Mouse (Mus musculus): ENCODE data around the gene Slc22a14.

Slc22a14 gene

DNA sequence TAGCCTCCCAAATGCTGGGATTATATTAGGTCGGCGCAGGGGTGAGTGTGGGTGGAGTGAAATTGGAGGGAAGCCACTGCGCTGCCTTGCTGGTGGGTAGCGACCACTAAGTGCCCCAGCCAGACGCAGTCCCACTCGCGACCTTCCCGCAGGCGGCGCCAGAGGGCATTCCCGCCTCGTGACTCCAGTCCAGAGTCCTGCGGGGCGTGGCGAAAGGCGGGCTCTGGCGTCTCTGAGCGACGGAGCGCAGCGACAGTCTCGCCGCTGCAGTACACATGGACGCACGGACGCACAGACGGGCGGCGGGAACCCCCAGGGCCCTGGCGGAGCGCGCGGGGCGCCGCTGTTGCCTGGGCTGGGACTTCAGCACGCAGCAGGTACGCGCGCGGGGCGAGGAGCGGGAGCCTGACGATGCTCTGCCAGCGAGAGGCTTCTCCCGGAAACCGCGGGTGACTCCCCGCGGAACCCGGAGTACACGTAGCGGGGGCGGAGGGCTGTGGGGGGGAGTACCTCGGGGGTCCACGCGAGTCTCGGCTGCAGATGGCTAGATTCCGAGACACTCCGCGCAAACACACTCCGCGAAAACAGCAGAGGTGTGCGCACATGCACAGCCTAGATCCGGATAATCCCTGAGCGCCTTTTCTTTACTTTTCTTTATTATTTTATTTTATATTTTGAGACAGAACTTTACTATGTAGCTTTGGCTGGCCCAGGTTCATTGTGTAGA lies 7.9 kb downstream of the Slc22a14 start, which contains the start of gene Xylb:
Gene Xylb, plus strand, starts transcription at position 51 of the 727 bp plus-strand sequence.
- DNase-seq (ENCODE audit: extremely low spot score), result peak; percentile 89

DNA sequence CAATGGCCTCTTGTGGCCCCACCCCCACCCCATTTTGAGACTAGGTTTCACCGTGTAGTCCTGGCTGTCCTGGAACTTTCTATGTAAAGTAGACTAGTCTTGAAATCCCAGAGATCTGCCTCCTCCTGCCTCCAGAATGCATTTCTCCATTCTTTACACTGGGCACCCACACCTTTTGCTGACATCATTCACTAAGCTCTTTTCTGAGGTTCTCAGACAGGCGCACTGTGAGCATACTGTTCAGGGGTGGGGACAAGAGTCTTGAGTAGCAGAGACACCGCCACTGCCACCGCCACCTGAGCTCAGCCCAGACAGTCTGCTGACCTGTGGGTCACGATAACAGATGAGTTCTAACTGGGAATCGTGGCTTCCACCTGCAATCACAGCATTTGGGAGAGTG lies 9.4 kb downstream of the Slc22a14 start:
- no peak for DNase-seq (ENCODE audit: extremely low spot score)

DNA sequence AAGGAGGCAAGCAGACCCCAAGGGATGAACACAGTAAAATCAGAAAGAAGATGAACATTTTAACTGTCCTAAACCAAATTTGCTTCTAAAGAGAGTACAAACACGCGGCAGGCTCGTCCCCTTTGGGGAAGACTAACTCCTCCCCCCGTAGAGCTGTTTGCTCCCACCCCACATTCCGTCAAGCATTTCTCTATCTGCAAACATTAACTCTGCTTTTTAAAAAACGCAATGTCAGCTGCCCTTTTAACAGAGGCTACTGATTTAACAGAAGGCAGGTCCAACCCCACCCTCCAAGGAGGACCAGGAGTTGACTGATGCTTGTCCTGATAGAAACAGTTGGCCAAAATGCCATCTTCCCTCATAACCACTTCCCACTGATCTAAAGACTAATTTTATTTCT lies 11.4 kb downstream of the Slc22a14 start:
- no peak for DNase-seq (ENCODE audit: extremely low spot score)

DNA sequence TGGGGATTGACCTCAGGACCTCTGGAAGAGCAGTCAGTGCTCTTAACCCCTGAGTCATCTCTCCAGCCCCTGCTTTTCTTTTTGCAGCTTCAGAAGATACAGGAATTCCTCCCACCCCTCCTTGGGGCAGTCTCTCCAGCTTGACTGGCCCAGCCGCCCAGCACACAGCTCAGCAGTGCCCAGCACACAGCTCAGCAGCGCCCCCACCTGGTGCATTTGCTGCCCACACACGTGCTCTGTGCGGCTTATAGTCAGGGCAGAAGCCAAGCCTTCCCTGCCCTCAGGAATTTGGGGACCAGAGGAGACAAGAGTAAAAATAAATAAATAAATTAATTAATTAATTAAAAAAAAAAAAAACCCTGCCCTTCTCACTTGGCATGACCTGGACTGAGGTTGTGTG lies 13.3 kb downstream of the Slc22a14 start:
- peak; percentile 77 for DNase-seq (ENCODE audit: extremely low spot score)

DNA sequence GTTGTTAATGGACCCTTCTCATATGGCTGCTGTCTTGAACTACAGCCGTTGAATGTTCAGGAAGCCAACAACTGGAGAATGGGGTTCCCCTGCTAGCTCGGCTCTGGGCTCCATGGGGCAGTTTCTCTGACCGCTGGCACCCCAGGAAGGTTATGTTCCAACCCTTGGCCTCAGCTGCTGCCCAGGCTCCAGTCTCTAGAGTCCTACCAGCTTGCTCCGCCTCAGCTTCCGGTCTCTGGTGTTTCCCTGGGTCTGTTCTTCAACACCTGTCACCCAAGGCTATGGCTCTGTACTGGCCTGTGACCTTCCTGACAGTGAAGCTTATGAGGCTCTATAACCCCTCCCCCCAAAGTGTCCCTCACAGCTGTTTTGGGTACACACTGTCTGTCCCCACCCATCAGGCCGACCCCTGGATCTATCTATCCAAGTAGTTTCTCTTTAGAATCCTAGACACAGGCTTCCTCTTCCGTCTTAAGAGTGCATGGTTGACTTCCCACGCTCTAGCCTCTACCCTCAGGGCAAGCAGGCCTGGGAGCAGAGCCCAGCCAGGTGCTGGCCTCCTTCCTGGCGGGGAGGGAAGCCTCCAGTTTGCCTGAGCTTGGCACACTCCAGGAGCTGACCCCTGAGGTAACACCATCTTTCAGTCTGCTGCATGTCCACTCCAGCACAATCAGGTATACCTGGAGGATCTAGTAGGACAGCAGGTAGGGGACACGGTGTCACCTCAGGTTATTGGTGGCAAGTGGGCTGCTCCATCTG lies 14.2 kb downstream of the Slc22a14 start:
- no peak for DNase-seq (ENCODE audit: extremely low spot score)

DNA sequence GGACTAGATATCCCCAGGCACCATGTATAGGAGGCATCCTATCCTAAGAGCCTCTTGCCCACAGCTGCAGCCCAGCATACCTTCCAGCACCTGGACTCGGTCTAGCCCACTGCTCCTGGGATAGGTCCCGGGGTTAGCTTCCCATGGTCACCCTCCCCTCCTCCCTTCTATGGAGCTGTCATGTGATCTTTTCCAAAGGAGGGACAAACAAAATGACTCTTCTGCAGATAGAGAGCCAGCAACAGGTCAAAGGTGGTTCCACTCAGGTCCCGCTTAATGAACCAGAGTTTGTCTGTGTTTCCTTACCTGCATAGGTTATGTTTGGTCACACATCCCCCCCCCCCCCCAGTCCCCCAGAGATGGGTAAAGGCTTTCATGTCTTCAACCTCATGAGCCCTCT lies 14.8 kb downstream of the Slc22a14 start:
- no peak for DNase-seq (ENCODE audit: extremely low spot score)

DNA sequence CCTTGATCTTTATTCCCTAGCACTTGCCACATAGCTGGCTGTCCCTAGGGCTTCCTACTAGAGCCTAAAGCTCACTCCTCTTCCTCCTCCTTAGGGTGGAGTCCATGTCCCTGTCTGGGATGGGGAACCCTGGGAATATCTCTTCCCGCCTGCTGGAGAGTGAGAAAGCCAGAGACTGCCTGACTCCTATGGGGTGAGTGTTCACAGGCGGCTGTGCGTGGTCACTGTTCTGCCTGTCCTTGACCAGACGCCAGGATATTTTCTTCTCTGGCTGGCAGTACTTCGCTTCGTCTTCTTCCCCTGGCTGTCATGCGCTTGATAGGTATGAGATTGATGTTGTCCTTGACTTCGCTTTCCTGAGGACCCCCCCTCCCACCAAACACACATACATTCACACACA lies 19.0 kb downstream of the Slc22a14 start:
- no peak for DNase-seq (ENCODE audit: extremely low spot score)

DNA sequence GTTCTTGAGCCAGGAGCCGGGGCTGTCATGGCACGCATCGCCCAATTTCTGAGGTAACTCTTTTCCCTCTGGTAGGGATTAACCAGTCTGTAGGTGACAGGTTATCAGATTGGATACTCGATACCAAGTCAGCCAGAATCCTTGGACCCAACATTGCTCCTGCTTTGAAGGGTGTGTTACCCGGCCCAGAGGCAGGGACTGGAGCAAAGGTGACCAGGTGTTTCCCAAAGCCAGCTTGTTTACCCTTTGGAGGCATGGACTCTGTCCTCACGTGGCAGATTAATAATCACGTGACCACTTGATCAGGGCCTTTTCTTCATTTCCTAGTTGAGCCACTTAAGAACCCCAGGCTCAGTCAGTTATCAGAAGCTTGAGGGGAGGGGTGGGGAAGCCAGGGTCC lies 22.6 kb downstream of the Slc22a14 start:
- no peak for DNase-seq (ENCODE audit: extremely low spot score)

DNA sequence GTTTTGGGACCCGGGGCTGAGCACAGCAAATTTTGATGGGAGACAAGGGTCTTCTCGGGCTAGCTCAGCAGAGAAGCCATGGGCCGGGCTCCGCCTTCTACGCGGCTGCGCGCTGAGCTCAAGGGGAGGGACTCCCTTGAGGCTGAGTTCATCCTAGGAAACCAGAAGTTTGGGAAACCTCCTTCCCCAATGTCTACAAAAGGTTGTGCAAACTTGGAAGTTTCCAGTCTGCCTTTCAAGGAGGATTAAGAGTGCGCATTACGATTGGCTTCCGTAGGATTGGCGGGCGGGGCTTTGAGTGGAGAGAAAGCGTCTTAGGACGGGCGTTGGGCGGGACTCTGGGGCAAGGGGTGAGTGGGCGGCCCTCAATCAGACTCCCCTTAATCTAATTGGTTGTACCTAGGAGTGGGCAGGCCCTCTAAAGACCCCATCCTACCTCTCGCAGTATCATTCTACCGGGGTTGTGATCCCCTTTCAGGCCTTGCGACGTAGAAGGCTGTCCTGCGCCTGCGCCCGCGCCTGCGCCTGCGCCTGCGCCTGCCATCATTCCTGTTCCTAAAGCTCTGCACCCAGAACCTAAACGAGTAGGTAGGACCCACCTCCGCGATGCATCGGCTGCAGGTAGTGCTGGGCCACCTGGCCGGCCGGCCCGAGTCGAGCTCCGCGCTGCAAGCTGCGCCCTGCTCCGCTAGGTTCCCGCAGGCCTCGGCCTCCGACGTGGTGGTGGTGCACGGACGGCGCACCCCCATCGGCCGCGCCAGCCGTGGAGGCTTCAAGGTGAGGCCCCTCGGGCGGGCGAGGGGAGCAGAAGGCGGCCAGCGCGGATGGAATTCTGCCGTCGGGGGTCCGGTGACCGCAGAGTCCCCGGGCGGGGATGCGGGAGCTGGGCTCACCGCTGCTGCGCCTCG lies 24.2 kb downstream of the Slc22a14 start, which contains the start of gene Myd88:
Gene Myd88, minus strand, starts transcription at position 503 of the 908 bp plus-strand sequence.
- DNase-seq (ENCODE audit: extremely low spot score), result peak; percentile 93

DNA sequence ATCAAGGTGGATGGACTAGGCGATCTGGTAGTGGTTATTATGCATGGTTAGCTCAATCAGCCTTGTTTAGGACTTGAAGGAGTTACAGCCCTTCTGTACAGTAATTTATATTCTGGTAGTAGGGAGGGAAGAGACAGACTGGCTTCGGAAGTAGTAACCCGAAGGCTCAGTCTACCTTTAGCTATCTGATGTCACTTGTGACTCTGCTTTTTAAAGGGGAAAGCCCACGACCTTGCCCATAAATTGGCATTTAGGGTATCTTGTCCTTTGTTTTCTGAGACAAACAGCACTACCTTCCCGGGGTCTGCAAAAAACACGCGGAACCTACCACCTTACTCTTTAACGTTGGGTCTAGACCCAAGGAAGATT lies 25.2 kb downstream of the Slc22a14 start:
- DNase-seq (ENCODE audit: extremely low spot score), result no peak

DNA sequence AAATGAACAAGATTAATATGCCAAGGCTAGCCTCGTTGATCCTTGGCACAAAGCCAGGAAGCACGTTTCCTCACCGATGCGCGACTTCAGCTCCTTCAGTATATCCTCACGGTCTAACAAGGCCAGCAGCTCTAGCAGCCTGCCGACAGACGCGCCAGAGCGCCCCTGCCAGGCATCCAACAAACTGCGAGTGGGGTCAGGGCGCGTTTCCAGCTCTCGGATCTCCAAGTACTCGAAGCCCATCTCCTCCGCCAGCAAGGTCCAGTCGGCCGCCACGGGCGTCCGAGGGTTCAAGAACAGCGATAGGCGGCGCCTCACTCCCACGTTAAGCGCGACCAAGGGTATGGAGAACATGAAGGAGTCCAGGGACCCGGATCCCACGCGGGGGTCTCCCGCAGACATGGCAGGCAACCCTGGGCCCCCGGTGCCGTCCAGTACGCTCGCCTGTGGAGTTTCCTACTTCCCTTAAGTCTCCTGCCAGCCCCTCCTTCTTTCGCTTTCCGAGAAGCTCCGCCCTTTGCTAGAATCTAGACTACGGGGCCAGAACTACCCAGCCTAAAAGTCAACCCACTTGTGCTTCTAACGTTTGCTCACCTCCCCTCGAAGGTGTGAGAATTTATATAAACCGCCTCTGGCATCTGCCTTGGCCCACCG lies 25.7 kb downstream of the Slc22a14 start, which contains the start of gene Acaa1a:
Gene Acaa1a, plus strand, starts transcription at position 119 of the 654 bp plus-strand sequence.
- peak; percentile 57 for DNase-seq (ENCODE audit: extremely low spot score)

DNA sequence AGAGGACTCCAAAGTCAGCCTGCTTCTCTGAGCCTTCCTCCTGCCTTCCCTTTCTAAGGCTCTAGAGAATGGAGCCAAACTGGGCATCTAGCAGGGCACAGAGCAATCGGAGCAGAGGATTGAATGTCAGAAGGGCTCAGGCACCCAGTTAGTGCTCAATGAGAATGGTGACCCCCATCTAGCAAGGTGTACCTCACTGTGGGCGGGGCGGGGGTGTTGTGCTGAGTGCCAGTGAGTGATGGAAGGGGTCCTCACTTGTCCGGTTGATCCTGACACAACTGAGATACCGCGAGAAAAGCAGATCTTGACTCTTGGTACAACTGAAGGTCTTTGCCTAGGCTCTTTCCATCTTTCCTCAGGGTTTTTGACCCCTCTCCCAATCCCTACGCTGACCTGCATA lies 26.2 kb downstream of the Slc22a14 start:
- no peak for DNase-seq (ENCODE audit: extremely low spot score)

DNA sequence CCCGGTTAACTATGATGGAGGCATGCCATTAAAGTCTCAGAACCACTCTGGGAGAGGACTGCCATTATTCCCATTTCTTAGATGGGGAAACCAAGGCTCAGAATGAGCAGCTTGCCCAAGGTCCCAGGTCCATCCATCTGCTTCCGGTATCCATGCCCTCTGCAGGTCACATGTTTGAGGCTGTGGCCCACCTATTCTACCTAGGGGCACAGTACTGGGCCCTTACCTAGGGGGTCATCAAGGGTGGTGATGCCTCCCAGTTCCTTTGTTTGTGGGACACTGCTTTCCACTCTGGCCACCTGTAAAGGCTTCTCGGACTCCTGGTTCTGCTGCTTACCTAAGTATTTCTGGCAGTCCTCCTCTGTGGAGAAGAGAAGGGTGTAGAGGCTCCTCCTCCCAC lies 27.0 kb downstream of the Slc22a14 start:
- DNase-seq (ENCODE audit: extremely low spot score), result no peak

DNA sequence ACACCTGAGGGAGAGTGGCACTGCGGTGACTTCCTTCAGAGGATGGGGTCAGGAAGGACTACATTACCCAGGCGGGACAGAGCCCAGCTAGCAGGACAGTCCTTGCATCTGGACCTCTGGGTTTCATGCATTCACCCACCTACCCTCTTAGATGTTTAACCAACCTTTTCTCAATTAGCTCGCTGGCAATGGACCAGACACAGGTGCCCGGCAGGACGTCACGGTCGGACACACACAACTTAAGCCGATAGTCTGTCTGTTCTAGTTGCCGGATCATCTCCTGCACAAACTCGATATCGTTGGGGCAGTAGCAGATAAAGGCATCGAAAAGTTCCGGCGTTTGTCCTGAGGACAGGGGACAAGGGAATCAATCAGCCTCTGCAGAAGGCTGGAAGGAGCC lies 27.5 kb downstream of the Slc22a14 start:
- no peak for DNase-seq (ENCODE audit: extremely low spot score)

DNA sequence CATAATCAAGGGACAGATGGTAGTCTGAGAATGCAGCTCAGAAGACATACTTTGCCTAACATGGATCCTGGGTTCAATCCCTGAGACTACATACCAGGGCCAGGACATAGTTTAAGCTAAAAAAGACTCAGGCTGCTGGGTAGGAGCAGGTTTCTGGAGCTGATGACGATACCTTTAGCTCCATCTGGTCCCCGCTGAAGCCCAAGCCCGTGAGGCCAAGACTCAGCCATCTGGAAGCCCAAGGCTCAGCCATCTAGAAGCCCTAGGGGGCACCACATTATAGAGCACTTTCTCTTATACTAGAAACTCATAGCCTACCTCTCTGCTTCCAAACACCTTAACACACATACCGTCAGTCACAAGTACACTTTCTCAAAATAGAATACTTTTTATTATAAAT lies 29.8 kb downstream of the Slc22a14 start:
- no peak for DNase-seq (ENCODE audit: extremely low spot score)

DNA sequence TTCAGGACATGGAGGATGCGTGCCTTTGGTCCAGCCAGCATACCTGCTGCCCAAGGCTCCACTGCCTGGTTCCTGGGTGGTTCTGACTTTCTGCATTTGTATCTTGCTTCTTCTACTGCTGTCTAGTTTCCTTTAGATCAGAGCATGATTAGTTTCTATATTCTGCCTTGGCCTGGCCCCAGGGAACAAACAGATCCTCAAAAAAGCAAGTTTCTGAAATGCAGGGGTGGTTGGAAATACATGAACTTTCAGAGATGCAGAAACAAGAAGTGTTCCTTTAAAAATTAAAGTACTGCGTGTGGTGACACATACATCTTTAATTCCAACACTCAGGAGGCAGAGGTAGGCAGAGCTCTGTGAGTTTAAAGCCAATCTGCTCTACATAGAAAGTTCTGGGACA lies 30.5 kb downstream of the Slc22a14 start:
- DNase-seq (ENCODE audit: extremely low spot score), result no peak

DNA sequence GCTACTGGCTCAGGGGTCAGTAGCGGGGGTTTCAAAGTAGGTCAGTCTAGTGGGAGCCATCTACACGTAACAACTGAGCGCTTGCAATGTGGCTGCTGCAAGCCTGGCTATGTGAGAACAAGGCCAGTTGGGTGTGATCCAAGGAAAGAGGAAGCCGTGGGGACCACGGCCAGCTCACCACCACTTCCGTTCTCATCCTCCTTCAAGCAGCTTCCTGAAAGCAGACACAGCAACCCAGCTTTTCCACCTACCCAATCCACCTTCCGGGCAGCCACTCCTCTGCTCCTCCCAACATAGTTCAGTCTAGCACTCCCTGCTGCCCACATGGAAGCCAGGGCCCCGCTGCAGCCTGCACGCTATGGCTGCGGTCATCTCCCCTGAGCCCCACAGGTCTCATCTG lies 31.0 kb downstream of the Slc22a14 start:
- no peak for DNase-seq (ENCODE audit: extremely low spot score)

DNA sequence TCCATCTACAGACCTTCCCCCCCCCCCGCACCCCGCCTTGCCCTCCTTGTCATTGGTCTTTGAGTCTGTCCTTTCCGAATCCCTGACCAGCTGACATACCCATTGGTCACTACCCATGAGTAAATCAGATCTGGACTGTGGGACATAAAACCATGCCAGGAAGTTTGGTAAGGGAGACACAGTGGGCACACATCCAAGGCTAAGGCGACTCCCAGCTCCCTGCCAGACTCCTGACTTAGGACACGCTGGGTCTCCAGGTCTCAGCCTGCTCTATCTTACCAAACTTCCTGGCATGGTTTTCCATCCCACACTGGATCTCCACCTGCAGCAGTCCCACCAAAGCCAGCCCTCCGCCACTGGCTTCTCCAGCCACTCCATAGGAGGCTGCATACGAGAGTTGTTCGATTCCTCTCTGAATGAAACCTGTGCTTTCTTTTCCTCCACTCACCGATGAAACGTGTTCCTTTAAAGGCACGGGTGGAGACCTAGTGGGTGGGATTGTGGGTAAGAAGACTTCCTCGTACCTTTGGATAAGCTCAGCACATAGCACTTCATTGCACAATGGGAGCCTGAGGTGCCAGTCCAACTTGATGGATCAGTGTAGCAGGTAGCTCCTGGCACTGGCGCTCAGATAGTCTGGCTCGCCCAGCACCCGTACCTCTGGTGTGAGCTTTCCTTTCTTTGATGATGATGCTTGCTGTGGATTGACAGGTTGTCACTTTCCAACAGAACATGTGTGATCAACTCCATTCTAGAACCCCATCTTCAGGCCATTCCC lies 35.0 kb downstream of the Slc22a14 start:
- DNase-seq (ENCODE audit: extremely low spot score), result no peak

DNA sequence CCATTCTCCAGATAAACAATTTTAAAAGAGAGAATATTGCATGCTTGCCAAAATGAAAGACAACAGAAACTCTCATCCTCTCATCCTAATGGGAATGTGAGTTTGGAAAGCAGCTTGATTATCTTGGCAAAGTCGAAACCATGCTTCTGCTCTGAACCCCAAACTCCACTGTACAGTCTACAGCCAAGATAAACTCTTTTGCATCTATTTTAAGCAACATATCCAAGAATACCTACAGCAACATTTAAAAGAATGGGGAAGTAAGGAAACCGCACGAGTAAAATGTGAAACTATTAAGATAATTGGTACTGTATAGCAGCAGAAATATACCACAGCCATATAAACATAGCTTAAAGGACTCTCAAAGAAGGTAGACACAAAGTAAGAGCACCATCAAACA lies 36.9 kb downstream of the Slc22a14 start:
- no peak for DNase-seq (ENCODE audit: extremely low spot score)

DNA sequence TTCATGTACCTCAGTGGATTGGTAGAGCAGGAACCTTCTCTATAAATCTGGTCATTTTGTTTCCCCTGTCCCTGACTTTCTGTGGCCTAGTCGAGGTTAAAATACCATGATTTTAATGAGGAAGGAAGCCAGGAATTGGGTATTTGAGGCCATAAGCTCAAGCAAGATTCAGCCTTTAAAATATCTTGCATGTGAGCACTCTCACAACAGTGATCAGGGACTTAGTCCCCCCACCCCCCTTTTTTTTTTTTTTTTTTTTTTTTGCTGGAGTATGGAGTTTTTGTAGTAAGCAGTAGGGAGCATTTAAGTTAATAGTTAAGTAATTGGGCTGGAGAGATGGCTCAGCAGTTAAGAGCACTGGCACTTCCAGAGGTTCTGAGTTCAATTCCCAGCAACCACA lies 41.2 kb downstream of the Slc22a14 start:
- no peak for DNase-seq (ENCODE audit: extremely low spot score)

DNA sequence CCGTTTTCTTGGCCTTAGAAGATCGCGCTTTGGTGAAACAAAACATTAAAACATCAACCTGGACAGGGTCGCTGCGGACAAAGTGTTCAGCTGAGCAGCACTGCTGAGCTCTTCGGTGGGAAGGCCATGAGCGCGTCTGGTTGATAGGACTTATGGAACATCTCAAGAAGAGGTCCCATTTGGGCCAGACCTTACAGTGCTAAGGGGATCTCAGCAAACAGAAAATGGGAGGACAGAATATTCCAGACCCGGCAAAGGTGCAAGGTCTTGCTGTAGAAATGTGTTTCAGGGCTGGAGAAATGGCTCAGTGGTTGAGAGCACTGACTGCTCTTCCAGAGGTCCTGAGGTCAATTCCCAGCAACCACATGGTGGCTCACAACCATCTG lies 42.1 kb downstream of the Slc22a14 start:
- no peak for DNase-seq (ENCODE audit: extremely low spot score)
